Mouse (Mus musculus): ENCODE measurements around the gene Gbp5. TPM values are rescaled to one million over a fixed set of nuclear protein-coding genes. Genes with fewer than 3 reads are reported as not detected.
A peak's percentile ranks its signal among the peaks of the same experiment; 100 is the strongest.
"Not testable (repeated sequence)": the region's sequence is repeated elsewhere in the genome, so short reads cannot be mapped to it uniquely, and the experiment has no call there.

Gene Gbp5
- polyA plus RNA-seq, 1 experiment from 2014 or later, result 0.19 TPM

DNA sequence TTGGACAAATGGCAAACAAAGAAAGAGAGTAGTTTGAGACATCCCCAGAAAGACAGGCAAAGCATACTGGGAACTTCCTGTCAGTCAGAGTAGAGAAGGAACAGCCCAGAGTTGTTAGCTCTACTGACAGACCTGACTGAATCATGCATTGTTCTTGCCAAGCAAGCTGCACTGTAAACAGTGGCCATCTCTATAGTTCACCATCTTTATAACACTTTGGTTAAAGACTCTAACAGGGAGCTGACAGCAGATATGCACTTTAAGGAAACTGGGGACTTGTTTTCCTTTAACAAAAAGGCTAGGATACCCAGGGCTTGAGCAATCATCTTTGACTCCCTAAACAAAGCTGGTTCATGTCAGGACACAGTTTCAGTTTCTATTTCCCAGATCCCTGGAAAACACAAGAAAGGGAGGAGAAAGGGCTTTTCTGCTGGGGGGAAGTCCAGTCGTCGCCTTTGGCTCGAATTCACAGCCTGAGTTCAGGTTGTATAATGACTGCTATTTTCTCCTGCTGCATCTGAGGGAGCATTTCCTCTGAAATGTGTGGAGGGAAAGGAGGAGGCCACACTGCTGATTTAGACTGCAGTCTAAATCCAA, 66.0 kb downstream of the Gbp5 start, which contains the start of gene Gbp3:
Gene Gbp3, plus strand, starts transcription at position 395 of the 597 bp plus-strand sequence.
- 45% methylated on average over 3 of the region's 3 CpGs for WGBS
- Histone ChIP-seq H3K27ac (ENCODE audit: low read depth, low read length) (no peak within 1 kb of the TSS), H3K4me1 (replicated peaks; ENCODE audit: control insufficient read depth, insufficient read depth, low read length) (no peaks in the 10 kb centered on the region), H3K4me2 (replicated peaks; ENCODE audit: low read depth, low read length) (peak within 1 kb of the TSS; percentile 23), H3K27me3 (ENCODE audit: control insufficient read depth, insufficient read depth, low read length) (no peaks in the 10 kb centered on the region), H3K9me3 (ENCODE audit: control insufficient read depth, low read length) (no peaks in the 10 kb centered on the region), H3K36me3 (ENCODE audit: control insufficient read depth, insufficient read depth, low read length) (no peaks in the 10 kb centered on the region), H3K4me3 (ENCODE audit: low read depth, low read length) (peak within 1 kb of the TSS; percentile 10; the same call in 1 of the 2 replicates), H3K9ac (ENCODE audit: low read depth, low read length) (0 out of 2 replicates have a peak within 1 kb of the TSS, but pooled peaks have one; percentile 11)
- DNase-seq (ENCODE audit: low spot score) (no peak), ATAC-seq (ENCODE audit: low FRiP score) (no peak)

DNA sequence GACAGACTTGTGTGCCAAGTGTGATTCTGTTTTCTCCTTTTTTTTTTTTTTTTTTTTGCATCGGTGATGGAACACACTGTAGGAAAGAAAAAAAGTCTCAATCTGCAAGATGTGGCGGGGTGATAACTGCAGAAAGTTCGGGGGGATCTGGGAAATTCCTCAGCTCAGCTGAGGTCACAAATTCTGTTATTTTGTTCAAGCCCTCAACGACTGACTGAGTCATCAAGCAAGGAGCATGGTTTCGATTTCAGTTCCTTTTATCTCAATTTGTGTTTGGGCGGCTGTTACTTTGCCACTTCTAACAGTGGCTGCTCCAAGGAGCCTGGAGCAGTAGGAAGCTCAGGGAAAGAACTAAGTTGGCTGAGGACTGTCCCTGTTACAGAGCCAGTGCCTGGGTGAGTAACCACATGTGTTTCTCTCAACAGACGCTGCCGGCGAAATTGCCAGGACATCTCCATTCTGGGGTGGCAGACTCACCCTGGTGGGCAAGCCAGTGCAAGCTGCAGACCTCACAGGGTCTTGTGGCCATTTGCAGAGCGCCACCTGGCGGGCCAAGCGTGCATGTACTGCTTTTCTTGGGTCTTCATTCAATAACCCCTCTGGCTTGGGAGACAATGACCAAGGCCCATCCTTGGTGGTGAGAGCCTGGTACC, 66.6 kb downstream of the Gbp5 start:
- no peaks in the 10 kb centered on the region for H3K4me1 ChIP-seq (replicated peaks; ENCODE audit: control insufficient read depth, insufficient read depth, low read length)
- peak; percentile 90 for ATAC-seq (ENCODE audit: low FRiP score)
- peak overlapping the region; percentile 23 for H3K4me2 ChIP-seq (replicated peaks; ENCODE audit: low read depth, low read length)
- peak; percentile 92 for DNase-seq (ENCODE audit: low spot score)
- no peaks in the 10 kb centered on the region for H3K36me3 ChIP-seq (ENCODE audit: control insufficient read depth, insufficient read depth, low read length)
- peak overlapping the region; percentile 10; the same call in 1 of the 2 replicates for H3K4me3 ChIP-seq (ENCODE audit: low read depth, low read length)
- H3K27ac ChIP-seq (ENCODE audit: low read depth, low read length), result no peak overlapping the region
- 0 out of 2 replicates have a peak overlapping the region, but pooled peaks have one; percentile 11 for H3K9ac ChIP-seq (ENCODE audit: low read depth, low read length)
- no peaks in the 10 kb centered on the region for H3K27me3 ChIP-seq (ENCODE audit: control insufficient read depth, insufficient read depth, low read length)
- no peaks in the 10 kb centered on the region for H3K9me3 ChIP-seq (ENCODE audit: control insufficient read depth, low read length)
- WGBS, result 21% methylated on average over 12 of the region's 12 CpGs

DNA sequence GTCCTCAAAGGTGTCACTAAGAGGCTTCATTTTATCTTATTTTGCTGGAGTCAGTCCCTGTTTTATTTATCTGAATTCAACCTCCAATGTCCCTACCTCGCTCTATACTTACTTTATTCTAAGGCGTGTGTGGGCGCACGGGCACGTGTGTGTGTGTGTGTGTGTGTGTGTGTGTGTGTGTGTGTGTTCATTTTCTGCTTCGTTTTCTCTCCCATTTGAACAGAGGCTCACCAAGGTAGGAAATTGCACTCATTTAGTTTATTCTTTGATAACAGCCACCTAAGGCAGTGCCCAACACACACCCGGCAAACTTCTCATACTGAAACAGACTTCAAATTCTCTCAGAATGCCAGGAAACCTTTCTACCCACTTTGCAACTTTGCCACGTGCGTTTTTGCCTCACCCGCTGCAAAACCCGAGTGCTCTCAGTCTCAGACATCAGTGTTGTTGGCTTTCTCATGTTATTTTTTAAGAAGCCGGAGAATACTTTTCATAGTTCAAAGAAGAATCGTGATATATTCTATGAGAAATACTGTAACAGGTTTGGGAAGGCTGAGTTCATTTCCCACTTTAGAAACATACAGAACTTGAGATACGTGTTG, 67.4 kb downstream of the Gbp5 start:
- H3K4me1 ChIP-seq (replicated peaks; ENCODE audit: control insufficient read depth, insufficient read depth, low read length), result no peaks in the 10 kb centered on the region
- H3K9ac ChIP-seq (ENCODE audit: low read depth, low read length), result no peak overlapping the region
- no peak overlapping the region for H3K4me2 ChIP-seq (replicated peaks; ENCODE audit: low read depth, low read length)
- H3K36me3 ChIP-seq (ENCODE audit: control insufficient read depth, insufficient read depth, low read length), result no peaks in the 10 kb centered on the region
- H3K9me3 ChIP-seq (ENCODE audit: control insufficient read depth, low read length), result no peaks in the 10 kb centered on the region
- DNase-seq (ENCODE audit: low spot score) (no peak), ATAC-seq (ENCODE audit: low FRiP score) (peak; percentile 33; the same call in 1 of the 2 replicates)
- no peak overlapping the region for H3K27ac ChIP-seq (ENCODE audit: low read depth, low read length)
- no peaks in the 10 kb centered on the region for H3K27me3 ChIP-seq (ENCODE audit: control insufficient read depth, insufficient read depth, low read length)
- H3K4me3 ChIP-seq (ENCODE audit: low read depth, low read length), result no peak overlapping the region
- 89% methylated on average over 14 of the region's 14 CpGs for WGBS

DNA sequence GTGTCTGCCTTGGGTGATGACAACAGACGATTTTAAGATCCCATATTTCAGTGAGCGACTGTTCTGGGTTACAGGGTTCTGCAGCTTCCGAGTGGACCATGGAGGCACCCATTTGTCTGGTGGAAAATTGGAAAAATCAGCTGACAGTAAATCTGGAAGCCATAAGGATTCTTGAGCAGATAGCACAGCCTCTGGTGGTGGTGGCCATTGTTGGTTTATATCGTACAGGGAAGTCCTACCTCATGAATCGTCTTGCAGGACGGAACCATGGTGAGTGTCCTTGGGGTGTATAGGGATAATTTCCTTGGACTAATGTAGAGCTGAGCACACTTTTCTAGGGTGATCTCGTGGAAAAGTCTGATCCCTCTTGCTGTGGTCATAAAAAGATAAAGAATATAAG, 67.9 kb downstream of the Gbp5 start:
- Histone ChIP-seq H3K27me3 (ENCODE audit: control insufficient read depth, insufficient read depth, low read length) (no peaks in the 10 kb centered on the region), H3K27ac (ENCODE audit: low read depth, low read length) (no peak overlapping the region)
- WGBS, result 87% methylated on average over 7 of the region's 7 CpGs

DNA sequence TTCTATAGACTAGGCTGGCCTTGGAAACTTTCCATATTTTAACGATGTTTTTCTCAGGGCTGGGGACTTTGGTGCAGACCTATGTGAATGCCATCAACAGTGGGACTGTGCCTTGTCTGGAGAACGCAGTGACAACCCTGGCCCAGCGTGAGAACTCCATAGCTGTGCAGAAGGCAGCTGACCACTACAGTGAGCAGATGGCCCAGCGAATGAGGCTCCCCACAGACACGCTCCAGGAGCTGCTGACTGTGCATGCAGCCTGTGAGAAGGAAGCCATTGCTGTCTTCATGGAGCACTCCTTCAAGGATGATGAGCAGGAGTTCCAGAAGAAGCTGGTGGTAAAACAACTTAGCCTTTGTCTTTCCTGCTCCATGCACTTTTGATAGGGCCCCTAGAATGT, 73.7 kb downstream of the Gbp5 start:
- H3K4me1 ChIP-seq (replicated peaks; ENCODE audit: control insufficient read depth, insufficient read depth, low read length); DNase-seq (ENCODE audit: low spot score); H3K27me3 ChIP-seq (ENCODE audit: control insufficient read depth, insufficient read depth, low read length); H3K9me3 ChIP-seq (ENCODE audit: control insufficient read depth, low read length); H3K4me3 ChIP-seq (ENCODE audit: low read depth, low read length); H3K9ac ChIP-seq (ENCODE audit: low read depth, low read length); H3K36me3 ChIP-seq (ENCODE audit: control insufficient read depth, insufficient read depth, low read length); H3K27ac ChIP-seq (ENCODE audit: low read depth, low read length); ATAC-seq (ENCODE audit: low FRiP score); H3K4me2 ChIP-seq (replicated peaks; ENCODE audit: low read depth, low read length): not testable (repeated sequence)
- WGBS, result 79% methylated on average over 5 of the region's 5 CpGs

More for the DNA sequence above, 67.9 kb downstream of the Gbp5 start:
- no peak for ATAC-seq (ENCODE audit: low FRiP score)
- Histone ChIP-seq H3K9me3 (ENCODE audit: control insufficient read depth, low read length) (no peaks in the 10 kb centered on the region), H3K4me2 (replicated peaks; ENCODE audit: low read depth, low read length) (no peak overlapping the region), H3K9ac (ENCODE audit: low read depth, low read length) (no peak overlapping the region), H3K36me3 (ENCODE audit: control insufficient read depth, insufficient read depth, low read length) (no peaks in the 10 kb centered on the region), H3K4me3 (ENCODE audit: low read depth, low read length) (no peak overlapping the region), H3K4me1 (replicated peaks; ENCODE audit: control insufficient read depth, insufficient read depth, low read length) (no peaks in the 10 kb centered on the region)
- no peak for DNase-seq (ENCODE audit: low spot score)

DNA sequence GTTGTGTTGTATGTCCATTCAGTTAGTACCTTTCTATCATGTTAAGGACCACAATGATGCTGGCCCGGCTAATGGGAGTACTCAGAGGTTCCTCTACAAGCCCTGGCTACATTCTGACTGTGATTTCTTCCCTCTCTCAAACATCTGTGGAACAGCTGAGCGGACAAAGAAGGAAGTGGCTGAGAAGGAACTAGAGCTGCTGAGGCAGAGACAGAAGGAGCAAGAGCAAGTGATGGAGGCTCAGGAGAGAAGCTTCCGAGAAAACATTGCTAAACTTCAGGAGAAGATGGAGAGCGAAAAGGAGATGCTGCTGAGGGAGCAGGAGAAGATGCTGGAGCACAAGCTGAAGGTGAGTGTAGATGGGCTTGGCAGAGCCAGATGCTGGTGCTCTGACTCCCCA, 77.0 kb downstream of the Gbp5 start:
- Histone ChIP-seq H3K4me1 (replicated peaks; ENCODE audit: control insufficient read depth, insufficient read depth, low read length) (no peaks in the 10 kb centered on the region), H3K9ac (ENCODE audit: low read depth, low read length) (no peak overlapping the region), H3K36me3 (ENCODE audit: control insufficient read depth, insufficient read depth, low read length) (no peaks in the 10 kb centered on the region), H3K27ac (ENCODE audit: low read depth, low read length) (no peak overlapping the region), H3K27me3 (ENCODE audit: control insufficient read depth, insufficient read depth, low read length) (no peaks in the 10 kb centered on the region), H3K9me3 (ENCODE audit: control insufficient read depth, low read length) (no peaks in the 10 kb centered on the region), H3K4me3 (ENCODE audit: low read depth, low read length) (no peak overlapping the region), H3K4me2 (replicated peaks; ENCODE audit: low read depth, low read length) (no peak overlapping the region)
- DNase-seq (ENCODE audit: low spot score) (no peak), ATAC-seq (ENCODE audit: low FRiP score) (no peak)
- 86% methylated on average over 4 of the region's 4 CpGs for WGBS

Other genes with a start within 250 kb of the Gbp5 start
- 20.4 and 21.8 TPM in 2 replicates for gene Pdlim5, start 98.3 kb upstream of the Gbp5 start, polyA plus RNA-seq (2014; fragmentation: Nextera tagmentation; extraction: Ambion mirVana)
- gene Gbp7, start 36.4 kb downstream of the Gbp5 start, polyA plus RNA-seq (2014; fragmentation: Nextera tagmentation; extraction: Ambion mirVana), result 1.5 and 2.3 TPM in 2 replicates
- gene Gbp3, start 66.0 kb downstream of the Gbp5 start, polyA plus RNA-seq (2014; fragmentation: Nextera tagmentation; extraction: Ambion mirVana), result 0.25 and 0.97 TPM in 2 replicates
- not detected in 2 replicates for gene Gbp2b, start 100.9 kb downstream of the Gbp5 start, polyA plus RNA-seq (2014; fragmentation: Nextera tagmentation; extraction: Ambion mirVana)
- gene Gbp2, start 126.6 kb downstream of the Gbp5 start, polyA plus RNA-seq (2014; fragmentation: Nextera tagmentation; extraction: Ambion mirVana), result 0.19 and 0.35 TPM in 2 replicates
- gene Kyat3, start 207.1 kb downstream of the Gbp5 start, polyA plus RNA-seq (2014; fragmentation: Nextera tagmentation; extraction: Ambion mirVana), result 12.1 and 13.4 TPM in 2 replicates

Measured in hindbrain, embryonic 11.5 days (tissue).